Mouse (Mus musculus) liver, embryonic 11.5 days (tissue): ENCODE data around the gene Kcnq4. TPM values are rescaled to one million over a fixed set of nuclear protein-coding genes. Genes with fewer than 3 reads are reported as not detected.

Experiments
- ATAC-seq: fragments of 200-750 bp; cut with Nextera tagmentation; replicated peaks from 2 replicates; pipeline ENCODE4 v1.8.0; 2017; ENCODE audit warnings: moderate number of reproducible peaks, mild to moderate bottlenecking, moderate TSS enrichment, moderate library complexity; ENCODE audit not compliant: low FRiP score
- DNase-seq: peaks from one replicate; pipeline ENCODE4 v3.0.0-alpha.2; 2017; ENCODE audit warnings: low spot score
- H3K27ac ChIP-seq: fragments of 300-500 bp; sonication (generic); 2 replicates; pipeline ENCODE4 v1.5.1; 2014; ENCODE audit warnings: mild to moderate bottlenecking, low read depth, low read length, control low read depth
- H3K27me3 ChIP-seq: fragments of 300-500 bp; sonication (generic); replicated peaks from 2 replicates; pipeline ENCODE4 v1.6.1; 2014; ENCODE audit warnings: low read length, mixed read lengths; ENCODE audit not compliant: control insufficient read depth, insufficient read depth
- H3K36me3 ChIP-seq: fragments of 300-500 bp; sonication (generic); 2 replicates; pipeline ENCODE4 v1.6.1; 2014; ENCODE audit warnings: mild to moderate bottlenecking, low read length, moderate library complexity, mixed read lengths; ENCODE audit not compliant: control insufficient read depth, insufficient read depth
- H3K4me1 ChIP-seq: fragments of 300-500 bp; sonication (generic); replicated peaks from 2 replicates; pipeline ENCODE4 v1.6.1; 2014; ENCODE audit warnings: low read length, mixed read lengths; ENCODE audit not compliant: control insufficient read depth, insufficient read depth
- H3K4me2 ChIP-seq: fragments of 300-500 bp; sonication (generic); 2 replicates; pipeline ENCODE4 v1.6.1; 2014; ENCODE audit warnings: mild to moderate bottlenecking, control low read depth, moderate library complexity
- H3K4me3 ChIP-seq: fragments of 300-500 bp; sonication (generic); 2 replicates; pipeline ENCODE4 v1.5.1; 2014; ENCODE audit warnings: low read depth, low read length, control low read depth
- H3K9ac ChIP-seq: fragments of 300-500 bp; sonication (generic); 2 replicates; pipeline ENCODE4 v1.6.1; 2014; ENCODE audit warnings: low read depth, low read length, control low read depth
- H3K9me3 ChIP-seq: fragments of 300-500 bp; sonication (generic); 2 replicates; pipeline ENCODE4 v1.6.1; 2016; ENCODE audit warnings: low read length, inconsistent platforms, mixed read lengths; ENCODE audit not compliant: control insufficient read depth
- WGBS: fragments of 180-500 bp; shearing (Covaris S2); extraction: QIAGEN DNeasy Blood & Tissue Kit; methylation state at CpG from one replicate; pipeline ENCODE4 v1.1.7; 2014; 5-methylcytosine and 5-hydroxymethylcytosine counted together
- polyA plus RNA-seq: library from polyadenylated mRNA; unstranded; fragments of >200 nt; fragmentation: Nextera tagmentation; extraction: Ambion mirVana; gene quantifications from 2 replicates; pipeline ENCODE4 v1.2.1, GENCODE M21; 2014

Kcnq4 gene
- polyA plus RNA-seq, 1 experiment from 2014 or later: 0.90 TPM

GRCm38 (mm10) chr4:120665782-120666181, 82.6 kb downstream of the Kcnq4 start:
- H3K27me3 ChIP-seq: peaks cover 7% of the 10 kb centered on the region
- H3K4me2 ChIP-seq: peak overlapping the region; percentile 87
- DNase-seq (no peak), ATAC-seq (no peak)
- H3K9ac ChIP-seq: peak overlapping the region; percentile 96
- H3K27ac ChIP-seq: peak overlapping the region; percentile 91
- peaks cover 28% of the 10 kb centered on the region for H3K4me1 ChIP-seq
- peak overlapping the region; percentile 98 for H3K4me3 ChIP-seq
- H3K36me3 ChIP-seq: no peaks in the 10 kb centered on the region
- no peaks in the 10 kb centered on the region for H3K9me3 ChIP-seq
- WGBS: 64% methylated on average over 7 of the region's 7 CpGs

- peak; percentile 78 for DNase-seq
- Histone ChIP-seq H3K4me3 (peak overlapping the region; percentile 98; the same call in 1 of the 2 replicates), H3K4me2 (peak overlapping the region; percentile 87), H3K9me3 (no peaks in the 10 kb centered on the region), H3K9ac (peak overlapping the region; percentile 96), H3K36me3 (no peaks in the 10 kb centered on the region), H3K27ac (peak overlapping the region; percentile 91), H3K4me1 (peaks cover 25% of the 10 kb centered on the region), H3K27me3 (peaks cover 7% of the 10 kb centered on the region)
- ATAC-seq: peak; percentile 83
- 10% methylated on average over 4 of the region's 4 CpGs for WGBS
Measured at GRCm38 (mm10) chr4:120665144-120665700, 83.2 kb downstream of the Kcnq4 start.

- Histone ChIP-seq H3K9me3 (no peaks in the 10 kb centered on the region), H3K4me3 (no peak overlapping the region), H3K27me3 (peaks cover 7% of the 10 kb centered on the region), H3K4me1 (peaks cover 23% of the 10 kb centered on the region), H3K36me3 (no peaks in the 10 kb centered on the region), H3K27ac (peak overlapping the region; percentile 91), H3K9ac (peak overlapping the region; percentile 44), H3K4me2 (peak overlapping the region; percentile 87)
- ATAC-seq (no peak), DNase-seq (no peak)
- 43% methylated on average over 2 of the region's 2 CpGs for WGBS
Measured at GRCm38 (mm10) chr4:120664601-120665000, 83.8 kb downstream of the Kcnq4 start.

GRCm38 (mm10) chr4:120660485-120660884, 87.9 kb downstream of the Kcnq4 start:
- Histone ChIP-seq H3K4me2 (no peak overlapping the region), H3K36me3 (no peaks in the 10 kb centered on the region), H3K27me3 (no peaks in the 10 kb centered on the region; the same call in 1 of the 2 replicates), H3K27ac (no peak overlapping the region), H3K9me3 (no peaks in the 10 kb centered on the region), H3K4me3 (no peak overlapping the region), H3K4me1 (peaks cover 5% of the 10 kb centered on the region), H3K9ac (no peak overlapping the region)
- 68% methylated on average over 4 of the region's 4 CpGs for WGBS
- ATAC-seq (no peak), DNase-seq (no peak)

GRCm38 (mm10) chr4:120655898-120656297, 92.5 kb downstream of the Kcnq4 start:
- H3K9ac ChIP-seq: no peak overlapping the region
- DNase-seq (no peak), ATAC-seq (no peak)
- peaks cover 9% of the 10 kb centered on the region; the same call in 1 of the 2 replicates for H3K27me3 ChIP-seq
- no peaks in the 10 kb centered on the region for H3K9me3 ChIP-seq
- WGBS: 79% methylated on average over 8 of the region's 8 CpGs
- H3K4me1 ChIP-seq: no peaks in the 10 kb centered on the region
- no peak overlapping the region for H3K4me3 ChIP-seq
- no peak overlapping the region for H3K4me2 ChIP-seq
- no peak overlapping the region for H3K27ac ChIP-seq
- H3K36me3 ChIP-seq: no peaks in the 10 kb centered on the region

- peak overlapping the region; percentile 98 for H3K4me2 ChIP-seq
- DNase-seq (no peak), ATAC-seq (peak; percentile 24; the same call in 1 of the 2 replicates)
- H3K9me3 ChIP-seq: no peaks in the 10 kb centered on the region
- no peaks in the 10 kb centered on the region for H3K36me3 ChIP-seq
- peak overlapping the region; percentile 60 for H3K4me3 ChIP-seq
- no peak overlapping the region for H3K27ac ChIP-seq
- H3K27me3 ChIP-seq: peaks cover 45% of the 10 kb centered on the region
- WGBS: 28% methylated on average over 7 of the region's 7 CpGs
- H3K9ac ChIP-seq: no peak overlapping the region
- H3K4me1 ChIP-seq: peaks cover 13% of the 10 kb centered on the region; the same call in 1 of the 2 replicates
Measured at GRCm38 (mm10) chr4:120650208-120650592, 98.2 kb downstream of the Kcnq4 start.

GRCm38 (mm10) chr4:120649369-120650207, 98.8 kb downstream of the Kcnq4 start:
- Histone ChIP-seq H3K36me3 (no peaks in the 10 kb centered on the region), H3K9ac (peak overlapping the region; percentile 69), H3K27ac (no peak overlapping the region), H3K9me3 (no peaks in the 10 kb centered on the region), H3K4me1 (peaks cover 13% of the 10 kb centered on the region; the same call in 1 of the 2 replicates), H3K4me2 (peak overlapping the region; percentile 98), H3K4me3 (peak overlapping the region; percentile 60), H3K27me3 (peaks cover 45% of the 10 kb centered on the region)
- WGBS: 5% methylated on average over 55 of the region's 55 CpGs
- ATAC-seq: peak; percentile 90
- peak; percentile 61 for DNase-seq
